Mouse (Mus musculus) G1E (cell line): ENCODE measurements around the gene Wdr5. TPM values are rescaled to one million over a fixed set of nuclear protein-coding genes. Genes with fewer than 3 reads are reported as not detected.

ENCODE experiments used
- ATAC-seq: 2 replicates; pipeline ENCODE4 v1.8.0; 2016; ENCODE audit warnings: mild to moderate bottlenecking; ENCODE audit not compliant: insufficient number of reproducible peaks, poor library complexity, low FRiP score, severe bottlenecking; ENCODE audit errors: extremely low read depth
- DNase-seq: peaks from one replicate; pipeline ENCODE4 v3.0.0; 2012; ENCODE audit warnings: low spot score
- H3K27me3 ChIP-seq: 2 replicates; pipeline ENCODE4 v1.6.1; 2012; ENCODE audit warnings: mild to moderate bottlenecking, low read length, inconsistent platforms; ENCODE audit not compliant: insufficient read depth
- H3K36me3 ChIP-seq: replicated peaks from 2 replicates; pipeline ENCODE3; 2012; ENCODE audit warnings: mild to moderate bottlenecking, inconsistent platforms
- H3K4me1 ChIP-seq: 2 replicates; pipeline ENCODE4 v1.6.1; 2012; ENCODE audit warnings: low read depth, low read length, inconsistent platforms, mixed read lengths; ENCODE audit not compliant: insufficient read depth
- H3K4me3 ChIP-seq: 2 replicates; pipeline ENCODE4 v1.5.1; 2012; ENCODE audit warnings: low read depth, mild to moderate bottlenecking, inconsistent platforms, low read length, moderate library complexity, mixed read lengths
- H3K9me3 ChIP-seq: replicated peaks from 2 replicates; pipeline ENCODE4 v1.6.1; 2012; ENCODE audit warnings: inconsistent platforms
- CTCF ChIP-seq: IDR thresholded peaks from 2 replicates; pipeline ENCODE4 v1.5.1; 2012; ENCODE audit warnings: low read depth, low read length, inconsistent platforms, mixed read lengths
- GATA1 ChIP-seq: IDR thresholded peaks from 2 replicates; pipeline ENCODE4 v1.6.1; 2012; ENCODE audit warnings: borderline replicate concordance, low read length, inconsistent platforms, mixed read lengths
- GATA2 ChIP-seq: IDR thresholded peaks from 2 replicates; pipeline ENCODE4 v1.6.1; 2012; ENCODE audit warnings: low read depth, low read length, inconsistent platforms, borderline replicate concordance
- POLR2AphosphoS5 ChIP-seq: IDR thresholded peaks from 2 replicates; pipeline ENCODE4 v1.6.1; 2012; ENCODE audit warnings: low read depth, low read length, inconsistent platforms; ENCODE audit not compliant: insufficient replicate concordance
- TAL1 ChIP-seq: conservative IDR thresholded peaks from 2 replicates; pipeline ENCODE4 v1.6.1; 2012; ENCODE audit warnings: low read depth, low read length, inconsistent platforms, mixed read lengths
- polyA plus RNA-seq: library from polyadenylated mRNA; stranded (reverse); fragments of >175 nt; gene quantifications from 2 replicates; pipeline ENCODE4 v1.2.3, GENCODE M21; 2012
- total RNA-seq, 2 experiments: library from RNA; stranded (forward) in 1 of 2; stranded (reverse) in 1 of 2; fragments of 200-1000 nt in 1 of 2; fragments of >200 nt in 1 of 2; fragmentation: Nextera tagmentation in 1 of 2; gene quantifications; 2 replicates each; pipeline ENCODE4 v1.2.3; 2014 to 2017

Wdr5 gene
- total and polyA plus RNA-seq, 3 experiments: 29.4 to 107 (median 58.6) TPM

GRCm38 (mm10) chr2:27480367-27480766, 34.6 kb upstream of the Wdr5 start:
- H3K4me3 ChIP-seq: no peak overlapping the region
- DNase-seq: no peak

GRCm38 (mm10) chr2:27482265-27482861, 32.6 kb upstream of the Wdr5 start:
- Histone ChIP-seq H3K4me1 (peaks cover 37% of the 10 kb centered on the region), H3K4me3 (peak overlapping the region; percentile 16; the same call in 1 of the 2 replicates), H3K27me3 (no peaks in the 10 kb centered on the region), H3K36me3 (no peaks in the 10 kb centered on the region), H3K9me3 (no peaks in the 10 kb centered on the region)
- DNase-seq (peak; percentile 49), ATAC-seq (0 out of 2 replicates have a peak, but pooled peaks have one; percentile 8)
- TF ChIP-seq GATA2 (no peak), POLR2AphosphoS5 (no peak), TAL1 (no peak), GATA1 (no peak), CTCF (no peak)

More at GRCm38 (mm10) chr2:27480367-27480766, 34.6 kb upstream of the Wdr5 start:
- H3K4me1 ChIP-seq: peaks cover 38% of the 10 kb centered on the region
- no peaks in the 10 kb centered on the region for H3K27me3 ChIP-seq
- no peaks in the 10 kb centered on the region for H3K9me3 ChIP-seq
- TF ChIP-seq TAL1: no peak
- H3K36me3 ChIP-seq: no peaks in the 10 kb centered on the region
- ATAC-seq: no peak

GRCm38 (mm10) chr2:27486725-27487124, 28.2 kb upstream of the Wdr5 start:
- H3K4me1 ChIP-seq: peaks cover 31% of the 10 kb centered on the region
- no peak for TF ChIP-seq CTCF
- TF ChIP-seq POLR2AphosphoS5: no peak
- no peak for TF ChIP-seq TAL1
- TF ChIP-seq GATA1: no peak
- TF ChIP-seq GATA2: no peak
- peaks cover 3% of the 10 kb centered on the region; the same call in 1 of the 2 replicates for H3K27me3 ChIP-seq
- DNase-seq (no peak), ATAC-seq (no peak)
- no peaks in the 10 kb centered on the region for H3K9me3 ChIP-seq
- no peaks in the 10 kb centered on the region for H3K36me3 ChIP-seq
- H3K4me3 ChIP-seq: no peak overlapping the region

GRCm38 (mm10) chr2:27487336-27488049, 27.5 kb upstream of the Wdr5 start:
- ATAC-seq (no peak), DNase-seq (peak; percentile 49)
- no peak overlapping the region for H3K4me3 ChIP-seq
- TF ChIP-seq POLR2AphosphoS5 (no peak), TAL1 (no peak), GATA2 (no peak), CTCF (no peak), GATA1 (no peak)
- H3K36me3 ChIP-seq: no peaks in the 10 kb centered on the region
- H3K9me3 ChIP-seq: no peaks in the 10 kb centered on the region
- peaks cover 26% of the 10 kb centered on the region for H3K4me1 ChIP-seq
- H3K27me3 ChIP-seq: peaks cover 3% of the 10 kb centered on the region; the same call in 1 of the 2 replicates

DNA sequence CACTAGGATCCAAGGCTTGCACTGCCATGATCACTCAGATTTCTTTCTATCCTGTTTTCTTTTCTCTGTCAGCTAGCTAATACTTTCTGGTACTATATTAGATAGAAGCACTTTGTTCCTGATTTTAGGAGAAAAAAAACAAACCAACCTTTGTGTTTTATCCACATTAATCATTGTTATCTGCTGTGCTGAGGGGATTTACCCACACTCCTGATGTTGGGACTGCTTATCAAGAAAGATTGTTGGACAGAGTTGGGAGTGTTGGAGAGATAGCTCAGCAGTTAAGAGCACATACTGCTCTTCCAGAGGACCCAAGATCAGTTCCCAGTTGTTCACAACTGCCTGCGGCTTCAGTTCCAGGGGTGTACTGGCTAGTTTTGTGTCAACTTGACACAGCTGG, 26.6 kb upstream of the Wdr5 start:
- ATAC-seq (no peak), DNase-seq (no peak)
- Histone ChIP-seq H3K36me3 (no peaks in the 10 kb centered on the region), H3K4me1 (peaks cover 18% of the 10 kb centered on the region), H3K4me3 (no peak overlapping the region), H3K9me3 (no peaks in the 10 kb centered on the region), H3K27me3 (peaks cover 3% of the 10 kb centered on the region; the same call in 1 of the 2 replicates)
- TF ChIP-seq CTCF (no peak), GATA2 (no peak), GATA1 (no peak), TAL1 (no peak), POLR2AphosphoS5 (no peak)

GRCm38 (mm10) chr2:27490939-27491338, 24.0 kb upstream of the Wdr5 start:
- Histone ChIP-seq H3K36me3 (no peaks in the 10 kb centered on the region), H3K9me3 (peaks cover 9% of the 10 kb centered on the region), H3K4me3 (no peak overlapping the region), H3K4me1 (peaks cover 14% of the 10 kb centered on the region), H3K27me3 (peaks cover 3% of the 10 kb centered on the region; the same call in 1 of the 2 replicates)
- TF ChIP-seq GATA2 (no peak), CTCF (no peak), TAL1 (no peak), GATA1 (no peak), POLR2AphosphoS5 (no peak)
- DNase-seq (no peak), ATAC-seq (no peak)
